Mouse (Mus musculus) cerebellum, adult 8-10 months (tissue): ENCODE measurements around the gene Slc25a21.
A peak's percentile ranks its signal among the peaks of the same experiment; 100 is the strongest.
"Not testable (repeated sequence)": the region's sequence is repeated elsewhere in the genome, so short reads cannot be mapped to it uniquely, and the experiment has no call there.

Source experiments
- DNase-seq: peaks from one replicate; pipeline ENCODE4 v3.0.0; 2022

The Slc25a21 gene

GRCm38 (mm10) chr12:57197363-57198026 lies at the start of gene Slc25a21:
Slc25a21 (minus strand) TSS chr12:57197472.
- no peak for DNase-seq

- no peak for DNase-seq
Observed at GRCm38 (mm10) chr12:57243671-57244495, 46.6 kb upstream of the Slc25a21 start.

- no peak for DNase-seq
Observed at GRCm38 (mm10) chr12:57233386-57233785, 36.1 kb upstream of the Slc25a21 start.

GRCm38 (mm10) chr12:57231085-57231875 lies 34.0 kb upstream of the Slc25a21 start:
- peak; percentile 14 for DNase-seq

GRCm38 (mm10) chr12:57230192-57230706 lies 33.0 kb upstream of the Slc25a21 start, which contains the start of the genes Prps1l3 and Mipol1:
Prps1l3 (plus strand) TSS chr12:57230412.
Mipol1 (plus strand) TSS chr12:57230427.
- peak; percentile 80 for DNase-seq

- no peak for DNase-seq
Observed at GRCm38 (mm10) chr12:57229703-57230102, 32.4 kb upstream of the Slc25a21 start.

- DNase-seq, result no peak
Observed at GRCm38 (mm10) chr12:57227776-57228175, 30.5 kb upstream of the Slc25a21 start.

- DNase-seq, result no peak
Observed at GRCm38 (mm10) chr12:57226411-57226810, 29.1 kb upstream of the Slc25a21 start.

- DNase-seq, result not testable (repeated sequence)
Observed at GRCm38 (mm10) chr12:57212463-57212862, 15.2 kb upstream of the Slc25a21 start.

- DNase-seq, result peak; percentile 38
Observed at GRCm38 (mm10) chr12:57211353-57212311, 14.4 kb upstream of the Slc25a21 start.

GRCm38 (mm10) chr12:57204276-57204851 lies 7.1 kb upstream of the Slc25a21 start:
- no peak for DNase-seq

- no peak for DNase-seq
Observed at GRCm38 (mm10) chr12:57201901-57202300, 4.6 kb upstream of the Slc25a21 start.

GRCm38 (mm10) chr12:57199427-57199826 lies 2.2 kb upstream of the Slc25a21 start:
- DNase-seq, result no peak

GRCm38 (mm10) chr12:57198269-57198668 lies 997 bp upstream of the Slc25a21 start:
- DNase-seq, result no peak

- no peak for DNase-seq
Observed at GRCm38 (mm10) chr12:57196608-57197362, 487 bp downstream of the Slc25a21 start.

- DNase-seq, result no peak
Observed at GRCm38 (mm10) chr12:57196286-57196607, 1.0 kb downstream of the Slc25a21 start.

- no peak for DNase-seq
Observed at GRCm38 (mm10) chr12:57194609-57195008, 2.7 kb downstream of the Slc25a21 start.

- no peak for DNase-seq
Observed at GRCm38 (mm10) chr12:57187032-57187431, 10.2 kb downstream of the Slc25a21 start.

GRCm38 (mm10) chr12:57186126-57186525 lies 11.1 kb downstream of the Slc25a21 start:
- DNase-seq, result no peak

- no peak for DNase-seq
Observed at GRCm38 (mm10) chr12:57185475-57185874, 11.8 kb downstream of the Slc25a21 start.
